Mouse (Mus musculus): ENCODE measurements at regions not wholly inside any gene's neighbourhood (a gene's known extent, or its start where the extent isn't known, plus 50 kb on each side); places are given as distances from the start of the nearest gene placed in this dataset.

DNA sequence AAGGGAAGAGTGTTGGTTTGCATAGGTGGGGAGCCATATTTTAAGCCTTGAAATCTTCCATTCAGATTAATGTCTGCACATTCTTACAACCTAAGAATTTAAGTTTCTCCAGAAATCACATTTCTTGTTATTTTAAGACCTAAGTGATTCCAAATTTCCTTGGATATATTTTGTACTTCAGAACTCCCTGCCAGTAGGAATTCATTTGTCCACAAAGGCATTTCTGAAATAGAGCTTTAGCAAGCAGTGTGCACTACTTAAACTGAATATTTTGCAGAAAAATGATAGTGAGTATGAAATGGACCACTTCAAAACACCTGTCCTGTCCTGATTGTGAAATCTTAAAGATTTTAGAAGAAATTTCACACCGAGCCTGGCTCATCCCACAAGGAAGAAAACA is 320.9 kb upstream of the Nbea start:
- no peak for TF ChIP-seq CTCF (IDR thresholded peaks at IDR 0.05 in 2 of 3, conservative IDR thresholded peaks at IDR 0.05 in 1 of 3; ENCODE audit: control insufficient read depth in 1 of 3, insufficient read depth in 1 of 3, low read depth in 2 of 3, low read length in 3 of 3, poor library complexity in 1 of 3, severe bottlenecking in 1 of 3)
- no peak for TF ChIP-seq GATA1 (IDR thresholded peaks at IDR 0.05; ENCODE audit: low read depth, low read length)
- TF ChIP-seq JUND (IDR thresholded peaks at IDR 0.05; ENCODE audit: low read depth, low read length): no peak
